Mouse (Mus musculus): ENCODE measurements around the gene Sema4d.

GRCm38 (mm10) chr13:51791604-51792003 is 1.9 kb downstream of the Sema4d start:
- TF ChIP-seq TAL1 (IDR thresholded peaks at IDR 0.05; ENCODE audit: low read length) (no peak), GATA1 (IDR thresholded peaks at IDR 0.05; ENCODE audit: low read length) (no peak)
